Mouse (Mus musculus): ENCODE data around the gene Pde4d.

GRCm38 (mm10) chr13:109864311-109864710 lies 1414.6 kb downstream of the Pde4d start:
- TF ChIP-seq CTCF (IDR thresholded peaks at IDR 0.05; ENCODE audit: borderline replicate concordance, insufficient read depth, low read depth, low read length), result no peak
- TF ChIP-seq POLR2A (IDR thresholded peaks at IDR 0.05; ENCODE audit: borderline replicate concordance, insufficient read depth, low read length), result no peak
